In the genomic region with DNA sequence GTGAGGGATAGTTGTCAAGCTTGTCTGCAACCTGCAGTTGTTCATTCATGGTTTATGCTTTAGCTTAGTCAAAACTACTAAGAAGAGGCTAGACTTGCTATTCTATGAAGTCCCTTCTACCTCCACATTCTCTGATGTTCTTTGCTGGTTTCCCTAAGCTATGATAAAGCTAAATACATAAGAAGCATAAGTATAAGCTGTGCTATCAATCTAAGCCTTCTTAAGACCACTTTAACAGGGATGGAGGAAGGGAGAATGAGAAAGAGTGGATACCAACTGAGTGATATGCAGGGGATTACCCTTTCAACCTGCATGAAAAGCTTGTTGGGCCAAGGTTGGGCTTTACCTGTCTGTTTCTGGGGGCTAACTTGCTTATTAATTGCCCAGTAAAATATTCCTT, we compare ENCODE assay signal across 24 mouse cellular contexts. TPM values are rescaled to one million over a fixed set of nuclear protein-coding genes. Genes with fewer than 3 reads are reported as not detected.
A peak's percentile ranks its signal among the peaks of the same experiment; 100 is the strongest.
DNase-seq lines count a peak whose midpoint lies in the region; ATAC-seq and TF ChIP-seq lines count a peak whose summit lies in the region.
"Had no signal": no experiment of that assay in that cellular context is flagged by ENCODE, and none has a peak within 500 bp of the region (broad histone marks: within the 10 kb centered on the region; RNA-seq: fewer than 3 reads in every experiment).

No protein-coding gene starts in this region.

- H3K36me3 ChIP-seq in midbrain, embryonic 11.5 days (ENCODE audit: control insufficient read depth, insufficient read depth, low read length), result no peaks in the 10 kb centered on the region
- H3K36me3 ChIP-seq in midbrain, embryonic 14.5 days (ENCODE audit: control insufficient read depth, insufficient read depth, low read length), result no peaks in the 10 kb centered on the region
- H3K36me3 ChIP-seq in midbrain, embryonic 12.5 days, result no peaks in the 10 kb centered on the region
- no peaks in the 10 kb centered on the region for H3K36me3 ChIP-seq in midbrain, postnatal 0 days (ENCODE audit: insufficient read depth, low read length)

- no peak overlapping the region for H3K27ac ChIP-seq in midbrain, embryonic 11.5 days (ENCODE audit: low read depth, low read length)
- no peak overlapping the region for H3K27ac ChIP-seq in midbrain, embryonic 14.5 days (replicated peaks; ENCODE audit: low read depth, low read length)
- 0 out of 2 replicates have a peak overlapping the region, but pooled peaks have one; percentile 40 for H3K27ac ChIP-seq in midbrain, embryonic 12.5 days (replicated peaks)
- no peak overlapping the region for H3K27ac ChIP-seq in midbrain, postnatal 0 days (ENCODE audit: low read depth, low read length)

- no peak for TF ChIP-seq CTCF in midbrain, postnatal 0 days (IDR thresholded peaks at IDR 0.05)

- H3K4me2 ChIP-seq in midbrain, embryonic 11.5 days, result no peak overlapping the region
- no peak overlapping the region for H3K4me2 ChIP-seq in midbrain, embryonic 14.5 days (ENCODE audit: low read length)
- no peak overlapping the region for H3K4me2 ChIP-seq in midbrain, embryonic 12.5 days (replicated peaks)
- no peak overlapping the region for H3K4me2 ChIP-seq in midbrain, postnatal 0 days (ENCODE audit: low read depth, low read length, poor library complexity, severe bottlenecking)

- no peak overlapping the region for H3K4me3 ChIP-seq in midbrain, embryonic 11.5 days (ENCODE audit: low read depth, low read length)
- H3K4me3 ChIP-seq in midbrain, embryonic 14.5 days (replicated peaks; ENCODE audit: low read depth, low read length), result no peak overlapping the region
- no peak overlapping the region for H3K4me3 ChIP-seq in midbrain, embryonic 12.5 days
- no peak overlapping the region for H3K4me3 ChIP-seq in midbrain, postnatal 0 days (ENCODE audit: low read depth, low read length)

- H3K4me1 ChIP-seq in midbrain, embryonic 11.5 days (ENCODE audit: control insufficient read depth, insufficient read depth, low read length), result peaks cover 25% of the 10 kb centered on the region
- peaks cover 42% of the 10 kb centered on the region for H3K4me1 ChIP-seq in midbrain, embryonic 14.5 days (ENCODE audit: control insufficient read depth, insufficient read depth, low read length)
- peaks cover 42% of the 10 kb centered on the region for H3K4me1 ChIP-seq in midbrain, embryonic 12.5 days
- no peaks in the 10 kb centered on the region for H3K4me1 ChIP-seq in midbrain, postnatal 0 days (ENCODE audit: insufficient read depth, low read length)

- no peak for ATAC-seq in midbrain, embryonic 11.5 days (ENCODE audit: low FRiP score)
- no peak for ATAC-seq in midbrain, embryonic 14.5 days (ENCODE audit: low FRiP score, low TSS enrichment)
- no peak for ATAC-seq in midbrain, embryonic 12.5 days (ENCODE audit: low FRiP score, low read depth)
- no peak for ATAC-seq in midbrain, postnatal 0 days (ENCODE audit: low FRiP score)
- ATAC-seq: activated CD4-positive, CD25-positive, alpha-beta regulatory T cell, adult 4 months; CD4-positive, CD25-positive, alpha-beta regulatory T cell, adult 4 months; Patski had no signal

- H3K27me3 ChIP-seq in midbrain, embryonic 11.5 days (ENCODE audit: control insufficient read depth, insufficient read depth, low read length), result no peaks in the 10 kb centered on the region; the same call in 1 of the 2 replicates
- no peaks in the 10 kb centered on the region for H3K27me3 ChIP-seq in midbrain, embryonic 14.5 days (ENCODE audit: control insufficient read depth, insufficient read depth, low read length)
- H3K27me3 ChIP-seq in midbrain, embryonic 12.5 days, result peaks cover 7% of the 10 kb centered on the region
- H3K27me3 ChIP-seq in midbrain, postnatal 0 days (ENCODE audit: insufficient read depth, low read length), result no peaks in the 10 kb centered on the region
- H3K27me3 ChIP-seq: CH12.LX, Patski had no signal

- H3K9me3 ChIP-seq in midbrain, embryonic 11.5 days (ENCODE audit: control insufficient read depth, low read length), result no peaks in the 10 kb centered on the region
- no peaks in the 10 kb centered on the region for H3K9me3 ChIP-seq in midbrain, embryonic 14.5 days (ENCODE audit: control insufficient read depth, low read length)
- no peaks in the 10 kb centered on the region for H3K9me3 ChIP-seq in midbrain, embryonic 12.5 days
- H3K9me3 ChIP-seq in midbrain, postnatal 0 days (ENCODE audit: low read length), result no peaks in the 10 kb centered on the region
- H3K9me3 ChIP-seq: G1E had no signal

- peak; percentile 51 for DNase-seq in midbrain, embryonic 11.5 days (ENCODE audit: low spot score, missing footprints)
- no peak for DNase-seq in midbrain, embryonic 14.5 days
- no peak for DNase-seq in midbrain, postnatal 0 days (ENCODE audit: low spot score)
- DNase-seq in retina, postnatal 1 day, result peak; percentile 52
- DNase-seq in retina, embryonic 14.5 days (ENCODE audit: low spot score), result no peak
- peak; percentile 46 for DNase-seq in retina, postnatal 7 days (ENCODE audit: low read depth, low spot score)
- no peak for DNase-seq in cerebellum, postnatal 4 days (ENCODE audit: low spot score in 2 of 2)
- DNase-seq: adrenal gland, adult 2 months; adrenal gland, adult 8-10 months; adrenal gland, postnatal 10 days; adrenal gland, postnatal 14 days; adrenal gland, postnatal 25 days; adrenal gland, postnatal 36 days; B cell, adult 2 months; cerebellum, adult 11 months; cerebellum, adult 11-12 months had no signal

- H3K9ac ChIP-seq in midbrain, embryonic 11.5 days (ENCODE audit: low read length), result no peak overlapping the region
- no peak overlapping the region for H3K9ac ChIP-seq in midbrain, embryonic 14.5 days (replicated peaks; ENCODE audit: low read length)
- H3K9ac ChIP-seq in midbrain, embryonic 12.5 days (replicated peaks), result no peak overlapping the region
- no peak overlapping the region for H3K9ac ChIP-seq in midbrain, postnatal 0 days (replicated peaks; ENCODE audit: low read length, poor library complexity, severe bottlenecking)

RNA-seq across cellular contexts. Expression of a gene that starts 33.9 kb away (rescaled TPM):
- 11.7 and 12.5 TPM in 2 replicates for polyA plus RNA-seq in midbrain, embryonic 11.5 days (2014; fragmentation: Nextera tagmentation; extraction: Ambion mirVana)
- 5.8 and 7.6 TPM in 2 replicates for polyA plus RNA-seq in midbrain, embryonic 14.5 days (2014; fragmentation: Nextera tagmentation; extraction: Ambion mirVana)
- polyA plus RNA-seq in midbrain, embryonic 12.5 days (2016; fragmentation: Nextera tagmentation; extraction: Ambion mirVana), result 12.2 and 12.8 TPM in 2 replicates
- 13.9 and 20.6 TPM in 2 replicates for total RNA-seq in midbrain, postnatal 0 days (2014; rRNA removed)
- polyA plus RNA-seq in midbrain, postnatal 0 days (2015; fragmentation: Nextera tagmentation; extraction: Ambion mirVana), result 1.5 and 1.9 TPM in 2 replicates
- total RNA-seq: CH12.LX, MEL had no signal
- polyA plus RNA-seq: activated CD4-positive, CD25-positive, alpha-beta regulatory T cell, adult 4 months; C2C12; CD4-positive, CD25-positive, alpha-beta regulatory T cell, adult 4 months; G1E; Patski had no signal

Comparison
In these comparisons a context has a peak if more than half of its experiments do, and no peak if none do; other contexts are left out.
1. DNase-seq: peak in midbrain, embryonic 11.5 days (single experiment), retina, postnatal 1 day (single experiment) and retina, postnatal 7 days (single experiment); none in midbrain, embryonic 14.5 days (single experiment), midbrain, postnatal 0 days (single experiment), retina, embryonic 14.5 days (single experiment) and cerebellum, postnatal 4 days (0 of 2).